Mouse (Mus musculus): ENCODE data around the gene Olfr531.

Gene Olfr531

GRCm38 (mm10) chr7:140402818-140403217 is at the start of gene Olfr531:
Gene Olfr531, minus strand, starts transcription at chr7:140402918.
- DNase-seq (ENCODE audit: low spot score), result no peak

- no peak for DNase-seq (ENCODE audit: low spot score)
These were observed 40.4 kb upstream of the Olfr531 start for GRCm38 (mm10) chr7:140443141-140443540.

DNA sequence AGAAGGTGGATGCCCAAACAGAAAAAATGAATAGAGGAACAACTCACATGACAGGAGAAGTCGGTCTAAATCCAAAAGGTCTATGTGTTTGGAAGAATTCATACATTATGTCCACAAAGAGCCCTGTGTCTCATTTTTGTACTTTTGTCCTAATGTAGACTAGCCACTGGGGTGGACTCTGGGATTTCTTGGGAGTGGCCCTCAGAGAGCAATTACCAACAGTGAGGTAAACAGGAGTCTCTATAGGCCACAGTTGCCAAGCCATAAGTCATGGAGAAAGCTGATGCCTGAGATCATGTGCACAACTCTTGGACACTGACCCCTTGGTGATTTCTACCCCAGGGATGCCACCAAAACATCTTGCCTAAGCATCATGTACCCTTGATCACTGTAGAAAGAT is 18.8 kb upstream of the Olfr531 start, which contains the start of gene Olfr532:
TSS of gene Olfr532 (minus strand) at position 101 of the 400 bp plus-strand sequence.
- DNase-seq (ENCODE audit: low spot score), result no peak

DNA sequence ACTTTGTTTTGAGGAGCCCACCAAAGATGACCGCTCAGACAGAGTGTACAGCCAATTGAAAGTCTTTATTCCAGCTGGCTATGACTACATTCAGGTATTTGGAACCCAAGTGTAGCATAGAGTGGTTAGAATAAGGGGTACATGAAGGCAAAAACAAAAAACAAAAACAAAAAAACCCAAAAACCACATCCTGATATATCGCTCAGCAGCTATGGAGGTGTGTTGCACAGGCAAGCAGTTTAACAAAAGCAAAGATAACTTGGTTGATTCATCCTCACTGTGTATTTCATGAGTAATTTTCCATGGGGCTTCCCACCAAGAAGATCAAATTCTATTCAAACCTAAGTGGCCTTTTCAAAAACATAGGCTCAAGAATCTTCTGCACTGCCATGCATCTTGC is 25.8 kb downstream of the Olfr531 start:
- no peak for DNase-seq (ENCODE audit: low spot score)

- no peak for DNase-seq (ENCODE audit: low spot score)
These were observed 26.5 kb downstream of the Olfr531 start, which contains the start of gene Olfr530 for GRCm38 (mm10) chr7:140376231-140376630. Gene Olfr530, minus strand, starts transcription at chr7:140376331.

DNA sequence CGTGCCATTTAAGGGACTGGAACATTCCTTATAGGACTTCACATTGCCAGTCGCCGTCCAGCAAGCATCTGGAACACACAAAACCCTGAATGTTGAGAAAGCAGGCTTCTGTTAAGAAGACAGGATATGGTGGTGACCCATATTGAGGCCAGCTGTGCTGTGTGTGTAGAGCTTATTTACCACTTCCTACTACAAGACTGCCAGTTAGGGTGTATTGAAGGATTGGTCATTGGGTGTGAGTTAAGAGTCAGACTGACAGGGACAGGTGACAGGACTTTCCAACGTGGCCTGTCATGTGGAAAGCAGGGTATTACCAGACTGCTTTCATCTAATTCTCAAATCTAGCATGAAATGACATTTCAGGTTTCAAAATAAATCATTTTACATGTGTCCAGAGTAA is 28.4 kb downstream of the Olfr531 start:
- no peak for DNase-seq (ENCODE audit: low spot score)

DNA sequence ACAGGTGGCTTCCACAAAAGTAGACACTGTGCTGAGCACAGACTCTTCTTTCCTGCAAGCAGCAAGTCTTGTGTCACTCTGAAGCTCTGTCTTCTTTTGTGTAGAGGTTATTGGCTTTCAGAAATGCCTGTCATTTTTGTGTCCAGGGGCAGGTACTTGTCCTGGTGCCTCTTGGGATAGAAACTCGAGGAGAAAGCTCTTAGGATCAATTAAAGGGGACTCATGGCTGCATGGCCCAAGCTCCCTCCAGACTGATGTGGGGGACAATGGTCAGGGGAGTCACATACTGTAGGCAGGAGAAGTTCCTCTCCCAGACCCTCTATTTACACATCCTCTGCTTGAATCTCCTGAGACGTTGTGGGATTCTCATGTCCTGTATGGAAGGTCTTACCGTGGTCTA is 41.1 kb downstream of the Olfr531 start, which contains the start of gene Olfr60:
TSS of gene Olfr60 (minus strand) at position 101 of the 400 bp plus-strand sequence.
- no peak for DNase-seq (ENCODE audit: low spot score)

All from retina, embryonic 14.5 days (tissue).